ENCODE assay signal across 12 mouse cellular contexts in the genomic region with DNA sequence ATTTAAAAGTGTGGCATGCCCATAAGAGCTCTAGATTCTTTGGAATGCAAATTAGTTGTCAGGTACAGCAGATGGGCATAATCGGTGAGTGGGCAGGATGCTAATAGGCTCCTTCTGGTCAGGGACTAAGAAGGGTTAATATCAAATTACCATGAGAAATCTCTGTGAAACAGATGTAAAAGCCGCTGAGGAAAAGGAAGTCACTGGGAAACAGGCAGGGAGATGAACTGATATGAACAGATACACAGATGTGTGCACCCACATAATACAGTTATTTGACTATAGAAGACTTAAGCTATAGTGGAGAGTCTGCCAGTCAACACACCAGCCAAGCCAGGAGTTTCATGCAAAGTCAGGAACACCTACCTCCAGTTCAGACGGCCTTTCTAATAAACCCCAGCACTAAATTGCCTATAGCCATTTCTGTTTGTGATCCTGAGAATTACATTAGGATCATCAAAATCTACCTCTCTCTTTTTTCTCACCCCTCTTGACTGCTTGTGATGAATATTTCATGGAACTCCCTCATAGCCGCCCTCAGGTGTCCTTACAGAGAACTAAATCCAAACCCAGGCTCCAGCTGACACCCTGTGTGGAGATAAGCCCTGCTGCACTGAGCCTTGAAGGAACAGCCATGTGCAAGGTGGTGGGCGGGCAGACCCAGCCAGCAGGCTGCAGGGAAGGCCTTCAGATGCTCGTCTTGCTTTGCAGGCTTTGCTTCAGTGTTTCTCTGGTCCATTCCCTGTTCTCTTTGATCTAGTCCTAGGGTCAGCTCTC.
DNase-seq lines count a peak whose midpoint lies in the region; ATAC-seq and TF ChIP-seq lines count a peak whose summit lies in the region.
"Had no signal": no experiment of that assay in that cellular context is flagged by ENCODE, and none has a peak within 500 bp of the region (broad histone marks: within the 10 kb centered on the region; RNA-seq: fewer than 3 reads in every experiment).

No protein-coding gene starts in this region.

- dilution Hi-C loops in CH12.LX (cut with MboI; ENCODE audit: extremely low pct_ligation_motif_present, extremely low pct_unique_long_range_greater_than_20kb, low sequenced_read_pairs), result no loop called here

- H3K27ac ChIP-seq in hindbrain, embryonic 12.5 days, result peak overlapping the region; percentile 30
- H3K27ac ChIP-seq in hindbrain, embryonic 11.5 days (ENCODE audit: low read depth, low read length), result no peak overlapping the region
- no peak overlapping the region for H3K27ac ChIP-seq in CH12.LX (ENCODE audit: insufficient read depth, low read depth)
- H3K27ac ChIP-seq in forebrain, embryonic 15.5 days (replicated peaks), result peak overlapping the region; percentile 24
- H3K27ac ChIP-seq in midbrain, embryonic 16.5 days (ENCODE audit: low read length), result peak overlapping the region; percentile 79
- H3K27ac ChIP-seq: heart, embryonic 13.5 days; liver, embryonic 14.5 days; stomach, postnatal 0 days had no signal

- DNase-seq in hindbrain, embryonic 11.5 days (ENCODE audit: low spot score), result no peak
- no peak for DNase-seq in CH12.LX (ENCODE audit: extremely low read depth)
- no peak for DNase-seq in kidney, postnatal 4 days
- no peak for DNase-seq in yolk sac, embryonic 10.5 days (ENCODE audit: low spot score)

- peaks cover 4% of the 10 kb centered on the region; the same call in 1 of the 2 replicates for H3K27me3 ChIP-seq in hindbrain, embryonic 12.5 days
- H3K27me3 ChIP-seq in hindbrain, embryonic 11.5 days (ENCODE audit: control insufficient read depth, insufficient read depth, low read length), result peaks cover 2% of the 10 kb centered on the region; the same call in 1 of the 2 replicates
- no peaks in the 10 kb centered on the region for H3K27me3 ChIP-seq in CH12.LX (replicated peaks)
- H3K27me3 ChIP-seq in forebrain, embryonic 15.5 days, result peaks cover 13% of the 10 kb centered on the region; the same call in 1 of the 2 replicates
- no peaks in the 10 kb centered on the region for H3K27me3 ChIP-seq in midbrain, embryonic 16.5 days (ENCODE audit: control insufficient read depth, insufficient read depth, low read depth, low read length)
- H3K27me3 ChIP-seq: heart, embryonic 13.5 days had no signal

- H3K4me1 ChIP-seq in hindbrain, embryonic 12.5 days, result peaks cover 11% of the 10 kb centered on the region; the same call in 1 of the 2 replicates
- no peaks in the 10 kb centered on the region for H3K4me1 ChIP-seq in hindbrain, embryonic 11.5 days (replicated peaks; ENCODE audit: control insufficient read depth, insufficient read depth, low read length)
- H3K4me1 ChIP-seq in CH12.LX (ENCODE audit: control insufficient read depth in 1 of 2, insufficient read depth in 2 of 2), result peaks cover 0 to 11% of the 10 kb centered on the region in 2 experiments; a peak in 1 of 4 replicates
- peaks cover 12% of the 10 kb centered on the region for H3K4me1 ChIP-seq in forebrain, embryonic 15.5 days
- H3K4me1 ChIP-seq in midbrain, embryonic 16.5 days (ENCODE audit: control insufficient read depth, insufficient read depth, low read length), result peaks cover 12% of the 10 kb centered on the region; the same call in 1 of the 2 replicates
- H3K4me1 ChIP-seq: heart, embryonic 13.5 days had no signal

- in situ Hi-C loops in CH12.LX (cut with MboI; ENCODE audit: low pct_ligation_motif_present, low pct_unique_long_range_greater_than_20kb, low sequenced_read_pairs), result no loop called here

- TF ChIP-seq RAD21 in CH12.LX (IDR thresholded peaks at IDR 0.05; ENCODE audit: low read depth, low read length), result no peak

- H3K36me3 ChIP-seq in hindbrain, embryonic 12.5 days, result no peaks in the 10 kb centered on the region
- H3K36me3 ChIP-seq in hindbrain, embryonic 11.5 days (ENCODE audit: control insufficient read depth, insufficient read depth, low read length), result no peaks in the 10 kb centered on the region
- H3K36me3 ChIP-seq in CH12.LX (replicated peaks in 1 of 2; ENCODE audit: control insufficient read depth in 1 of 2, insufficient read depth in 1 of 2, low read length in 1 of 2), result no peaks in the 10 kb centered on the region
- no peaks in the 10 kb centered on the region for H3K36me3 ChIP-seq in forebrain, embryonic 15.5 days
- no peaks in the 10 kb centered on the region for H3K36me3 ChIP-seq in midbrain, embryonic 16.5 days (ENCODE audit: control insufficient read depth, insufficient read depth, low read length)
- H3K36me3 ChIP-seq: heart, embryonic 13.5 days had no signal

- H3K9me3 ChIP-seq in hindbrain, embryonic 12.5 days (replicated peaks), result no peaks in the 10 kb centered on the region
- no peaks in the 10 kb centered on the region for H3K9me3 ChIP-seq in hindbrain, embryonic 11.5 days (ENCODE audit: control insufficient read depth, low read length)
- H3K9me3 ChIP-seq in CH12.LX (replicated peaks; ENCODE audit: low read length), result no peaks in the 10 kb centered on the region
- no peaks in the 10 kb centered on the region for H3K9me3 ChIP-seq in forebrain, embryonic 15.5 days
- no peaks in the 10 kb centered on the region for H3K9me3 ChIP-seq in midbrain, embryonic 16.5 days (replicated peaks; ENCODE audit: control insufficient read depth, low read length, poor library complexity, severe bottlenecking)
- H3K9me3 ChIP-seq: heart, embryonic 13.5 days had no signal

- TF ChIP-seq POLR2A in CH12.LX (IDR thresholded peaks at IDR 0.05; ENCODE audit: low read depth, low read length), result no peak

- H3K9ac ChIP-seq in hindbrain, embryonic 12.5 days, result no peak overlapping the region
- H3K9ac ChIP-seq in hindbrain, embryonic 11.5 days (ENCODE audit: low read depth, low read length), result no peak overlapping the region
- H3K9ac ChIP-seq in CH12.LX (ENCODE audit: insufficient read depth, low read depth), result peak overlapping the region; percentile 54; the same call in 1 of the 2 replicates
- no peak overlapping the region for H3K9ac ChIP-seq in forebrain, embryonic 15.5 days (replicated peaks)
- H3K9ac ChIP-seq in midbrain, embryonic 16.5 days (ENCODE audit: low read depth, low read length), result peak overlapping the region; percentile 1; the same call in 1 of the 2 replicates
- H3K9ac ChIP-seq: heart, embryonic 13.5 days; liver, embryonic 14.5 days had no signal

- 39% methylated on average over 6 of the region's 6 CpGs for WGBS in hindbrain, embryonic 12.5 days
- WGBS in hindbrain, embryonic 11.5 days, result 55% methylated on average over 6 of the region's 6 CpGs
- 47% methylated on average over 6 of the region's 6 CpGs for WGBS in forebrain, embryonic 15.5 days
- 23% methylated on average over 6 of the region's 6 CpGs for WGBS in midbrain, embryonic 16.5 days

- no peak overlapping the region for H3K4me3 ChIP-seq in hindbrain, embryonic 12.5 days
- H3K4me3 ChIP-seq in hindbrain, embryonic 11.5 days (ENCODE audit: low read depth, low read length), result no peak overlapping the region
- H3K4me3 ChIP-seq in CH12.LX (replicated peaks in 1 of 3; ENCODE audit: low read depth in 2 of 3, low read length in 2 of 3, poor library complexity in 1 of 3), result no peak overlapping the region
- no peak overlapping the region for H3K4me3 ChIP-seq in forebrain, embryonic 15.5 days
- no peak overlapping the region for H3K4me3 ChIP-seq in midbrain, embryonic 16.5 days (ENCODE audit: low read depth, low read length)
- H3K4me3 ChIP-seq: heart, embryonic 13.5 days had no signal

- ATAC-seq in hindbrain, embryonic 12.5 days (ENCODE audit: low FRiP score), result no peak
- ATAC-seq in hindbrain, embryonic 11.5 days (ENCODE audit: low FRiP score), result no peak
- no peak for ATAC-seq in forebrain, embryonic 15.5 days (replicated peaks)
- ATAC-seq in midbrain, embryonic 16.5 days, result peak; percentile 64; the same call in 1 of the 2 replicates
- no peak for ATAC-seq in granulocyte monocyte progenitor cell, adult 5-6 weeks (replicated peaks; ENCODE audit: poor library complexity, severe bottlenecking)
- ATAC-seq: intestine, embryonic 16.5 days had no signal

- no peaks in the 10 kb centered on the region for H3K79me2 ChIP-seq in CH12.LX (replicated peaks; ENCODE audit: control insufficient read depth, extremely low read depth, insufficient read depth, poor library complexity, severe bottlenecking)

- no peak for TF ChIP-seq CTCF in CH12.LX (conservative IDR thresholded peaks at IDR 0.05 in 1 of 2, IDR thresholded peaks at IDR 0.05 in 1 of 2; ENCODE audit: low read depth in 2 of 2, low read length in 2 of 2)

- no peak overlapping the region for H3K4me2 ChIP-seq in hindbrain, embryonic 12.5 days (replicated peaks)
- H3K4me2 ChIP-seq in hindbrain, embryonic 11.5 days (replicated peaks; ENCODE audit: low read depth, low read length), result no peak overlapping the region
- H3K4me2 ChIP-seq in CH12.LX (ENCODE audit: insufficient read depth, low read depth, poor library complexity, severe bottlenecking), result peak overlapping the region; percentile 91
- no peak overlapping the region for H3K4me2 ChIP-seq in forebrain, embryonic 15.5 days (replicated peaks)
- H3K4me2 ChIP-seq in midbrain, embryonic 16.5 days (ENCODE audit: low read length), result no peak overlapping the region
- H3K4me2 ChIP-seq: heart, embryonic 13.5 days had no signal

- TF ChIP-seq EP300 in CH12.LX (IDR thresholded peaks at IDR 0.05; ENCODE audit: low read length), result no peak

TF ChIP-seq in CH12.LX, 34 proteins besides CTCF, POLR2A, EP300 and RAD21:
- TF ChIP-seq ZMIZ1 (IDR thresholded peaks at IDR 0.05; ENCODE audit: low read depth, low read length), result no peak
- TF ChIP-seq HCFC1 (IDR thresholded peaks at IDR 0.05; ENCODE audit: low read depth, low read length), result no peak

Comparison
In these comparisons a context has a peak if more than half of its experiments do, and no peak if none do; other contexts are left out.
1. H3K27ac ChIP-seq: peak in hindbrain, embryonic 12.5 days (single experiment), forebrain, embryonic 15.5 days (single experiment) and midbrain, embryonic 16.5 days (single experiment); none in hindbrain, embryonic 11.5 days (single experiment) and CH12.LX (single experiment).
2. H3K9ac ChIP-seq: peak in CH12.LX (single experiment) and midbrain, embryonic 16.5 days (single experiment); none in hindbrain, embryonic 12.5 days (single experiment), hindbrain, embryonic 11.5 days (single experiment) and forebrain, embryonic 15.5 days (single experiment).